Mouse (Mus musculus): ENCODE results near the gene Zfp65.

DNA sequence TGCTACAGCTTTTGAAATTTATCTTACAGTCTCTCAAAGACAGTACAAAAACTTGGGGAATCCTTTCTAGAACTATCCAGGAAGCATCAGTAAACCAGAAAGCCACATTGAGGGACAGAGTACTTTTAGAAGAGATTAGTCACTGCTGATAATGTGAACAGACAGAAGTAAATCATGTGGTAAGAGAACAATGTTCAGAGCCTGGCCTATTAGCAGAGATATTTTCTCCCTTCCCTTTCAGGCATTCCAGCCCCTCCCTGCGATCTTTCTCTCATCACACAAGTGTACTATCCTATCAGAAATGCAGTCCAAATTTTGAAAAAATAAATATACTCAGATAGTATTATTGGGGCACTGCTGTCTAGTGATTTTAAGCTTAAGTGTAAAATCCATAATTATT is 867 bp downstream of the Zfp65 start:
- TF ChIP-seq ZC3H11A (IDR thresholded peaks at IDR 0.05; ENCODE audit: borderline replicate concordance, low read depth, low read length) (no peak), CHD2 (IDR thresholded peaks at IDR 0.05; ENCODE audit: low read depth, low read length) (no peak)
